Mouse (Mus musculus) G1E (cell line): ENCODE measurements around the gene Exoc3l2. TPM values are rescaled to one million over a fixed set of nuclear protein-coding genes. Genes with fewer than 3 reads are reported as not detected.

Experiments used
- ATAC-seq: 2 replicates; pipeline ENCODE4 v1.8.0; 2016; ENCODE audit warnings: mild to moderate bottlenecking; ENCODE audit not compliant: insufficient number of reproducible peaks, poor library complexity, low FRiP score, severe bottlenecking; ENCODE audit errors: extremely low read depth
- DNase-seq: peaks from one replicate; pipeline ENCODE4 v3.0.0; 2012; ENCODE audit warnings: low spot score
- H3K27me3 ChIP-seq: 2 replicates; pipeline ENCODE4 v1.6.1; 2012; ENCODE audit warnings: mild to moderate bottlenecking, low read length, inconsistent platforms; ENCODE audit not compliant: insufficient read depth
- H3K36me3 ChIP-seq: replicated peaks from 2 replicates; pipeline ENCODE3; 2012; ENCODE audit warnings: mild to moderate bottlenecking, inconsistent platforms
- H3K4me1 ChIP-seq: 2 replicates; pipeline ENCODE4 v1.6.1; 2012; ENCODE audit warnings: low read depth, low read length, inconsistent platforms, mixed read lengths; ENCODE audit not compliant: insufficient read depth
- H3K4me3 ChIP-seq: 2 replicates; pipeline ENCODE4 v1.5.1; 2012; ENCODE audit warnings: low read depth, mild to moderate bottlenecking, inconsistent platforms, low read length, moderate library complexity, mixed read lengths
- H3K9me3 ChIP-seq: replicated peaks from 2 replicates; pipeline ENCODE4 v1.6.1; 2012; ENCODE audit warnings: inconsistent platforms
- CTCF ChIP-seq: IDR thresholded peaks from 2 replicates; pipeline ENCODE4 v1.5.1; 2012; ENCODE audit warnings: low read depth, low read length, inconsistent platforms, mixed read lengths
- GATA1 ChIP-seq: IDR thresholded peaks from 2 replicates; pipeline ENCODE4 v1.6.1; 2012; ENCODE audit warnings: borderline replicate concordance, low read length, inconsistent platforms, mixed read lengths
- GATA2 ChIP-seq: IDR thresholded peaks from 2 replicates; pipeline ENCODE4 v1.6.1; 2012; ENCODE audit warnings: low read depth, low read length, inconsistent platforms, borderline replicate concordance
- POLR2AphosphoS5 ChIP-seq: IDR thresholded peaks from 2 replicates; pipeline ENCODE4 v1.6.1; 2012; ENCODE audit warnings: low read depth, low read length, inconsistent platforms; ENCODE audit not compliant: insufficient replicate concordance
- TAL1 ChIP-seq: conservative IDR thresholded peaks from 2 replicates; pipeline ENCODE4 v1.6.1; 2012; ENCODE audit warnings: low read depth, low read length, inconsistent platforms, mixed read lengths
- polyA plus RNA-seq: library from polyadenylated mRNA; stranded (reverse); fragments of >175 nt; gene quantifications from 2 replicates; pipeline ENCODE4 v1.2.3, GENCODE M21; 2012
- total RNA-seq, 2 experiments: library from RNA; stranded (forward) in 1 of 2; stranded (reverse) in 1 of 2; fragments of 200-1000 nt in 1 of 2; fragments of >200 nt in 1 of 2; fragmentation: Nextera tagmentation in 1 of 2; gene quantifications; 2 replicates each; pipeline ENCODE4 v1.2.3; 2014 to 2017

Exoc3l2 gene
- total and polyA plus RNA-seq, 3 experiments, result 0.02 TPM; not detected in 2

GRCm38 (mm10) chr7:19546007-19546406 lies 82.9 kb downstream of the Exoc3l2 start:
- Histone ChIP-seq H3K27me3 (no peaks in the 10 kb centered on the region), H3K4me1 (peaks cover 18% of the 10 kb centered on the region), H3K36me3 (peaks cover 91% of the 10 kb centered on the region), H3K4me3 (no peak overlapping the region), H3K9me3 (no peaks in the 10 kb centered on the region)
- no peak for ATAC-seq
- no peak for DNase-seq
- no peak for TF ChIP-seq GATA1
- no peak for TF ChIP-seq GATA2
- TF ChIP-seq POLR2AphosphoS5, result no peak
- TF ChIP-seq TAL1, result no peak
- no peak for TF ChIP-seq CTCF

Other genes starting within 250 kb of the Exoc3l2 start
Only the 20 nearest of the 26 such genes appear.
- 146 and 171 TPM in 2 replicates for gene Vasp, start 191.5 kb upstream of the Exoc3l2 start, total RNA-seq (2014; fragmentation: Nextera tagmentation)
- 239 and 292 TPM in 2 replicates for gene Vasp, start 191.5 kb upstream of the Exoc3l2 start, total RNA-seq (2017)
- 560 and 712 TPM in 2 replicates for gene Vasp, start 191.5 kb upstream of the Exoc3l2 start, polyA plus RNA-seq
- gene Ppm1n, start 183.3 kb upstream of the Exoc3l2 start, total RNA-seq (2014; fragmentation: Nextera tagmentation), result not detected in 2 replicates
- not detected in 2 replicates for gene Ppm1n, start 183.3 kb upstream of the Exoc3l2 start, total RNA-seq (2017)
- not detected in 2 replicates for gene Ppm1n, start 183.3 kb upstream of the Exoc3l2 start, polyA plus RNA-seq
- 0.73 and 0.98 TPM in 2 replicates for gene Rtn2, start 180.7 kb upstream of the Exoc3l2 start, total RNA-seq (2014; fragmentation: Nextera tagmentation)
- 0.06 and 0.11 TPM in 2 replicates for gene Rtn2, start 180.7 kb upstream of the Exoc3l2 start, total RNA-seq (2017)
- 0.94 and 0.96 TPM in 2 replicates for gene Rtn2, start 180.7 kb upstream of the Exoc3l2 start, polyA plus RNA-seq
- gene Fosb, start 153.3 kb upstream of the Exoc3l2 start, total RNA-seq (2014; fragmentation: Nextera tagmentation), result 0.19 TPM in 1 of 2 replicates, not detected in the other
- 0.29 and 0.38 TPM in 2 replicates for gene Fosb, start 153.3 kb upstream of the Exoc3l2 start, total RNA-seq (2017)
- gene Fosb, start 153.3 kb upstream of the Exoc3l2 start, polyA plus RNA-seq, result 0.50 and 0.61 TPM in 2 replicates
- 26.9 and 39.9 TPM in 2 replicates for gene Ercc1, start 118.6 kb upstream of the Exoc3l2 start, total RNA-seq (2014; fragmentation: Nextera tagmentation)
- 29.7 and 50.1 TPM in 2 replicates for gene Ercc1, start 118.6 kb upstream of the Exoc3l2 start, total RNA-seq (2017)
- gene Ercc1, start 118.6 kb upstream of the Exoc3l2 start, polyA plus RNA-seq, result 97.7 and 105 TPM in 2 replicates
- 9.3 and 10.8 TPM in 2 replicates for gene Cd3eap, start 103.8 kb upstream of the Exoc3l2 start, total RNA-seq (2014; fragmentation: Nextera tagmentation)
- 22.3 and 25.6 TPM in 2 replicates for gene Cd3eap, start 103.8 kb upstream of the Exoc3l2 start, total RNA-seq (2017)
- gene Cd3eap, start 103.8 kb upstream of the Exoc3l2 start, polyA plus RNA-seq, result 56.2 and 57.8 TPM in 2 replicates
- gene Ppp1r13l, start 103.6 kb upstream of the Exoc3l2 start, total RNA-seq (2014; fragmentation: Nextera tagmentation), result 8.5 and 15.2 TPM in 2 replicates
- 0.93 and 1.1 TPM in 2 replicates for gene Ppp1r13l, start 103.6 kb upstream of the Exoc3l2 start, total RNA-seq (2017)
- gene Ppp1r13l, start 103.6 kb upstream of the Exoc3l2 start, polyA plus RNA-seq, result 32.9 and 38.0 TPM in 2 replicates
- 17.2 and 18.4 TPM in 2 replicates for gene Ercc2, start 81.3 kb upstream of the Exoc3l2 start, total RNA-seq (2014; fragmentation: Nextera tagmentation)
- 14.8 and 20.2 TPM in 2 replicates for gene Ercc2, start 81.3 kb upstream of the Exoc3l2 start, total RNA-seq (2017)
- gene Ercc2, start 81.3 kb upstream of the Exoc3l2 start, polyA plus RNA-seq, result 36.0 and 40.6 TPM in 2 replicates
- not detected in 2 replicates for gene Klc3, start 59.2 kb upstream of the Exoc3l2 start, total RNA-seq (2014; fragmentation: Nextera tagmentation)
- 0.11 TPM in 1 of 2 replicates, not detected in the other for gene Klc3, start 59.2 kb upstream of the Exoc3l2 start, total RNA-seq (2017)
- gene Klc3, start 59.2 kb upstream of the Exoc3l2 start, polyA plus RNA-seq, result 0.69 and 0.84 TPM in 2 replicates
- not detected in 2 replicates for gene Ckm, start 58.6 kb upstream of the Exoc3l2 start, total RNA-seq (2014; fragmentation: Nextera tagmentation)
- 0.05 and 0.12 TPM in 2 replicates for gene Ckm, start 58.6 kb upstream of the Exoc3l2 start, total RNA-seq (2017)
- not detected in 2 replicates for gene Ckm, start 58.6 kb upstream of the Exoc3l2 start, polyA plus RNA-seq
- gene Mark4, start 4.5 kb upstream of the Exoc3l2 start, total RNA-seq (2014; fragmentation: Nextera tagmentation), result 17.8 and 21.3 TPM in 2 replicates
- gene Mark4, start 4.5 kb upstream of the Exoc3l2 start, total RNA-seq (2017), result 2.7 and 4.3 TPM in 2 replicates
- gene Mark4, start 4.5 kb upstream of the Exoc3l2 start, polyA plus RNA-seq, result 34.7 and 46.5 TPM in 2 replicates
- 4.6 and 5.2 TPM in 2 replicates for gene Bloc1s3, start 45.0 kb downstream of the Exoc3l2 start, total RNA-seq (2014; fragmentation: Nextera tagmentation)
- 4.2 and 5.2 TPM in 2 replicates for gene Bloc1s3, start 45.0 kb downstream of the Exoc3l2 start, total RNA-seq (2017)
- 5.7 and 6.0 TPM in 2 replicates for gene Bloc1s3, start 45.0 kb downstream of the Exoc3l2 start, polyA plus RNA-seq
- gene Trappc6a, start 45.1 kb downstream of the Exoc3l2 start, total RNA-seq (2014; fragmentation: Nextera tagmentation), result 87.2 and 92.8 TPM in 2 replicates
- gene Trappc6a, start 45.1 kb downstream of the Exoc3l2 start, total RNA-seq (2017), result 141 and 200 TPM in 2 replicates
- 537 and 654 TPM in 2 replicates for gene Trappc6a, start 45.1 kb downstream of the Exoc3l2 start, polyA plus RNA-seq
- 0.53 and 0.92 TPM in 2 replicates for gene Nkpd1, start 54.5 kb downstream of the Exoc3l2 start, total RNA-seq (2014; fragmentation: Nextera tagmentation)
- gene Nkpd1, start 54.5 kb downstream of the Exoc3l2 start, total RNA-seq (2017), result 0.22 and 0.41 TPM in 2 replicates
- 0.55 TPM in 2 replicates for gene Nkpd1, start 54.5 kb downstream of the Exoc3l2 start, polyA plus RNA-seq
- 22.4 and 23.0 TPM in 2 replicates for gene Ppp1r37, start 99.7 kb downstream of the Exoc3l2 start, total RNA-seq (2014; fragmentation: Nextera tagmentation)
- 10.9 and 13.1 TPM in 2 replicates for gene Ppp1r37, start 99.7 kb downstream of the Exoc3l2 start, total RNA-seq (2017)
- gene Ppp1r37, start 99.7 kb downstream of the Exoc3l2 start, polyA plus RNA-seq, result 68.4 and 71.2 TPM in 2 replicates
- 0.53 and 0.97 TPM in 2 replicates for gene Zfp296, start 114.0 kb downstream of the Exoc3l2 start, total RNA-seq (2014; fragmentation: Nextera tagmentation)
- 0.81 and 0.82 TPM in 2 replicates for gene Zfp296, start 114.0 kb downstream of the Exoc3l2 start, total RNA-seq (2017)
- gene Zfp296, start 114.0 kb downstream of the Exoc3l2 start, polyA plus RNA-seq, result 3.4 TPM in 2 replicates
- gene Gemin7, start 114.3 kb downstream of the Exoc3l2 start, total RNA-seq (2014; fragmentation: Nextera tagmentation), result 50.8 and 51.2 TPM in 2 replicates
- 25.8 and 31.3 TPM in 2 replicates for gene Gemin7, start 114.3 kb downstream of the Exoc3l2 start, total RNA-seq (2017)
- gene Gemin7, start 114.3 kb downstream of the Exoc3l2 start, polyA plus RNA-seq, result 52.7 and 55.4 TPM in 2 replicates
- gene Clasrp, start 141.2 kb downstream of the Exoc3l2 start, total RNA-seq (2014; fragmentation: Nextera tagmentation), result 25.8 and 41.4 TPM in 2 replicates
- gene Clasrp, start 141.2 kb downstream of the Exoc3l2 start, total RNA-seq (2017), result 34.2 and 35.1 TPM in 2 replicates
- gene Clasrp, start 141.2 kb downstream of the Exoc3l2 start, polyA plus RNA-seq, result 153 and 172 TPM in 2 replicates
- 1.5 and 1.9 TPM in 2 replicates for gene Relb, start 166.1 kb downstream of the Exoc3l2 start, total RNA-seq (2014; fragmentation: Nextera tagmentation)
- 1.5 and 2.0 TPM in 2 replicates for gene Relb, start 166.1 kb downstream of the Exoc3l2 start, total RNA-seq (2017)
- 1.1 and 1.2 TPM in 2 replicates for gene Relb, start 166.1 kb downstream of the Exoc3l2 start, polyA plus RNA-seq
- 70.0 and 75.5 TPM in 2 replicates for gene Clptm1, start 201.7 kb downstream of the Exoc3l2 start, total RNA-seq (2014; fragmentation: Nextera tagmentation)
- 26.0 and 28.6 TPM in 2 replicates for gene Clptm1, start 201.7 kb downstream of the Exoc3l2 start, total RNA-seq (2017)
- gene Clptm1, start 201.7 kb downstream of the Exoc3l2 start, polyA plus RNA-seq, result 74.8 and 93.4 TPM in 2 replicates